Mouse (Mus musculus): ENCODE measurements around the gene Olfr1340. TPM values are rescaled to one million over a fixed set of nuclear protein-coding genes. Genes with fewer than 3 reads are reported as not detected.

The Olfr1340 gene
- polyA plus RNA-seq, 1 experiment from 2014 or later = not detected

- Histone ChIP-seq H3K9ac (no peak within 1 kb of the TSS), H3K27ac (no peak within 1 kb of the TSS), H3K4me3 (no peak within 1 kb of the TSS), H3K4me2 (no peak within 1 kb of the TSS), H3K36me3 (no peaks in the 10 kb centered on the region), H3K27me3 (no peaks in the 10 kb centered on the region), H3K4me1 (replicated peaks) (no peaks in the 10 kb centered on the region), H3K9me3 (no peaks in the 10 kb centered on the region)
- no peak for ATAC-seq (ENCODE audit: low FRiP score)
- 94% methylated on average over 1 of the region's 1 CpGs for WGBS
Measured at GRCm38 (mm10) chr4:118758637-118759036, 38.7 kb downstream of the Olfr1340 start, which contains the start of gene Olfr1338. Gene Olfr1338 (minus strand): TSS chr4:118758737.

Other genes starting within 250 kb of the Olfr1340 start
- gene Tie1, start 230.1 kb upstream of the Olfr1340 start, polyA plus RNA-seq (2015; fragmentation: Nextera tagmentation; extraction: Ambion mirVana) = 17.7 and 18.7 TPM in 2 replicates
- gene 2610528J11Rik, start 193.1 kb upstream of the Olfr1340 start, polyA plus RNA-seq (2015; fragmentation: Nextera tagmentation; extraction: Ambion mirVana) = not detected in 2 replicates
- gene Tmem125, start 176.1 kb upstream of the Olfr1340 start, polyA plus RNA-seq (2015; fragmentation: Nextera tagmentation; extraction: Ambion mirVana) = 0.12 and 0.13 TPM in 2 replicates
- gene Cfap57, start 99.4 kb upstream of the Olfr1340 start, polyA plus RNA-seq (2015; fragmentation: Nextera tagmentation; extraction: Ambion mirVana) = 1.3 and 2.3 TPM in 2 replicates
- gene Ebna1bp2, start 99.3 kb upstream of the Olfr1340 start, polyA plus RNA-seq (2015; fragmentation: Nextera tagmentation; extraction: Ambion mirVana) = 106 and 121 TPM in 2 replicates
- gene Olfr62, start 61.2 kb upstream of the Olfr1340 start, polyA plus RNA-seq (2015; fragmentation: Nextera tagmentation; extraction: Ambion mirVana) = not detected in 2 replicates
- gene Olfr1342, start 27.4 kb upstream of the Olfr1340 start, polyA plus RNA-seq (2015; fragmentation: Nextera tagmentation; extraction: Ambion mirVana) = not detected in 2 replicates
- not detected in 2 replicates for gene Olfr1341, start 16.6 kb upstream of the Olfr1340 start, polyA plus RNA-seq (2015; fragmentation: Nextera tagmentation; extraction: Ambion mirVana)
- not detected in 2 replicates for gene Olfr1339, start 12.0 kb downstream of the Olfr1340 start, polyA plus RNA-seq (2015; fragmentation: Nextera tagmentation; extraction: Ambion mirVana)
- not detected in 2 replicates for gene Olfr1338, start 38.6 kb downstream of the Olfr1340 start, polyA plus RNA-seq (2015; fragmentation: Nextera tagmentation; extraction: Ambion mirVana)
- gene Olfr1337, start 62.4 kb downstream of the Olfr1340 start, polyA plus RNA-seq (2015; fragmentation: Nextera tagmentation; extraction: Ambion mirVana) = not detected in 2 replicates
- gene Olfr1335, start 89.8 kb downstream of the Olfr1340 start, polyA plus RNA-seq (2015; fragmentation: Nextera tagmentation; extraction: Ambion mirVana) = not detected in 2 replicates
- gene Olfr1333, start 116.1 kb downstream of the Olfr1340 start, polyA plus RNA-seq (2015; fragmentation: Nextera tagmentation; extraction: Ambion mirVana) = not detected in 2 replicates
- gene Olfr1331, start 144.5 kb downstream of the Olfr1340 start, polyA plus RNA-seq (2015; fragmentation: Nextera tagmentation; extraction: Ambion mirVana) = not detected in 2 replicates
- not detected in 2 replicates for gene Olfr1330, start 168.5 kb downstream of the Olfr1340 start, polyA plus RNA-seq (2015; fragmentation: Nextera tagmentation; extraction: Ambion mirVana)
- gene Olfr1329, start 197.3 kb downstream of the Olfr1340 start, polyA plus RNA-seq (2015; fragmentation: Nextera tagmentation; extraction: Ambion mirVana) = not detected in 2 replicates
- gene Olfr1328, start 218.5 kb downstream of the Olfr1340 start, polyA plus RNA-seq (2015; fragmentation: Nextera tagmentation; extraction: Ambion mirVana) = not detected in 2 replicates
- not detected in 2 replicates for gene Lao1, start 241.4 kb downstream of the Olfr1340 start, polyA plus RNA-seq (2015; fragmentation: Nextera tagmentation; extraction: Ambion mirVana)

Data from hindbrain, embryonic 13.5 days (tissue).